In genomic region chr2:73363448-73363847, GRCm38 (mm10) we compare ENCODE assay signal across 21 mouse cellular contexts. TPM values are rescaled to one million over a fixed set of nuclear protein-coding genes. Genes with fewer than 3 reads are reported as not detected.
DNase-seq lines count a peak whose midpoint lies in the region; ATAC-seq and TF ChIP-seq lines count a peak whose summit lies in the region.
"Had no signal": no experiment of that assay in that cellular context is flagged by ENCODE, and none has a peak within 500 bp of the region (broad histone marks: within the 10 kb centered on the region; RNA-seq: fewer than 3 reads in every experiment).

No protein-coding gene starts in this region.

- no peak for ATAC-seq in kidney, postnatal 0 days (replicated peaks; ENCODE audit: low FRiP score, low read depth)
- ATAC-seq in lung, postnatal 0 days, result no peak
- ATAC-seq in intestine, embryonic 15.5 days, result no peak
- ATAC-seq: forebrain, embryonic 15.5 days had no signal

- H3K4me1 ChIP-seq in kidney, postnatal 0 days (replicated peaks; ENCODE audit: insufficient read depth, low read length), result no peaks in the 10 kb centered on the region
- H3K4me1 ChIP-seq in lung, postnatal 0 days (ENCODE audit: insufficient read depth, low read depth, low read length), result no peaks in the 10 kb centered on the region
- H3K4me1 ChIP-seq in intestine, embryonic 15.5 days (replicated peaks), result no peaks in the 10 kb centered on the region
- H3K4me1 ChIP-seq: forebrain, embryonic 15.5 days; heart, embryonic 10.5 days; hindbrain, embryonic 15.5 days; limb, embryonic 10.5 days; midbrain, embryonic 12.5 days had no signal

- H3K4me2 ChIP-seq in kidney, postnatal 0 days (ENCODE audit: low read length), result no peak overlapping the region
- no peak overlapping the region for H3K4me2 ChIP-seq in lung, postnatal 0 days (replicated peaks; ENCODE audit: low read depth, low read length)
- no peak overlapping the region for H3K4me2 ChIP-seq in intestine, embryonic 15.5 days (replicated peaks)
- H3K4me2 ChIP-seq: embryonic facial prominence, embryonic 13.5 days; forebrain, embryonic 15.5 days; hindbrain, embryonic 15.5 days; midbrain, embryonic 12.5 days had no signal

- no peak overlapping the region for H3K27ac ChIP-seq in kidney, postnatal 0 days
- no peak overlapping the region for H3K27ac ChIP-seq in lung, postnatal 0 days (ENCODE audit: low read length)
- no peak overlapping the region for H3K27ac ChIP-seq in intestine, embryonic 15.5 days
- H3K27ac ChIP-seq: embryonic facial prominence, embryonic 13.5 days; forebrain, embryonic 15.5 days; heart, embryonic 10.5 days; hindbrain, embryonic 15.5 days; limb, embryonic 10.5 days; midbrain, embryonic 12.5 days had no signal

- no peaks in the 10 kb centered on the region for H3K9me3 ChIP-seq in kidney, postnatal 0 days (replicated peaks; ENCODE audit: low read length)
- no peaks in the 10 kb centered on the region for H3K9me3 ChIP-seq in lung, postnatal 0 days (ENCODE audit: low read length)
- no peaks in the 10 kb centered on the region for H3K9me3 ChIP-seq in intestine, embryonic 15.5 days
- H3K9me3 ChIP-seq: embryonic facial prominence, embryonic 13.5 days; forebrain, embryonic 15.5 days; heart, embryonic 10.5 days; hindbrain, embryonic 15.5 days; limb, embryonic 10.5 days; midbrain, embryonic 12.5 days had no signal

- TF ChIP-seq EP300 in lung, postnatal 0 days (IDR thresholded peaks at IDR 0.05), result no peak

- 82% methylated on average over 5 of the region's 5 CpGs for WGBS in kidney, postnatal 0 days
- WGBS in lung, postnatal 0 days, result 77% methylated on average over 5 of the region's 5 CpGs
- 77% methylated on average over 5 of the region's 5 CpGs for WGBS in intestine, embryonic 15.5 days

- no peak overlapping the region for H3K4me3 ChIP-seq in kidney, postnatal 0 days (replicated peaks; ENCODE audit: low read depth, low read length)
- no peak overlapping the region for H3K4me3 ChIP-seq in lung, postnatal 0 days (ENCODE audit: low read depth, low read length)
- no peak overlapping the region for H3K4me3 ChIP-seq in intestine, embryonic 15.5 days (replicated peaks)
- H3K4me3 ChIP-seq: embryonic facial prominence, embryonic 13.5 days; forebrain, embryonic 15.5 days; heart, embryonic 10.5 days; hindbrain, embryonic 15.5 days; limb, embryonic 10.5 days; midbrain, embryonic 12.5 days had no signal

- H3K27me3 ChIP-seq in kidney, postnatal 0 days (ENCODE audit: insufficient read depth, low read length), result no peaks in the 10 kb centered on the region
- H3K27me3 ChIP-seq in lung, postnatal 0 days (replicated peaks; ENCODE audit: insufficient read depth, low read length), result no peaks in the 10 kb centered on the region
- no peaks in the 10 kb centered on the region for H3K27me3 ChIP-seq in intestine, embryonic 15.5 days (replicated peaks)
- H3K27me3 ChIP-seq: embryonic facial prominence, embryonic 13.5 days; forebrain, embryonic 15.5 days; hindbrain, embryonic 15.5 days; midbrain, embryonic 12.5 days had no signal

- no peaks in the 10 kb centered on the region for H3K36me3 ChIP-seq in kidney, postnatal 0 days (ENCODE audit: insufficient read depth, low read length)
- no peaks in the 10 kb centered on the region for H3K36me3 ChIP-seq in lung, postnatal 0 days (ENCODE audit: insufficient read depth, low read length)
- H3K36me3 ChIP-seq in intestine, embryonic 15.5 days, result no peaks in the 10 kb centered on the region
- H3K36me3 ChIP-seq: limb, embryonic 10.5 days; midbrain, embryonic 12.5 days had no signal

- TF ChIP-seq CTCF in kidney, postnatal 0 days (IDR thresholded peaks at IDR 0.05; ENCODE audit: low read depth), result peak; percentile 19; the same call in 1 of the 2 replicates
- TF ChIP-seq CTCF in lung, postnatal 0 days (IDR thresholded peaks at IDR 0.05), result peak; percentile 43

- no peak overlapping the region for H3K9ac ChIP-seq in kidney, postnatal 0 days (ENCODE audit: low read depth, low read length)
- no peak overlapping the region for H3K9ac ChIP-seq in lung, postnatal 0 days (replicated peaks; ENCODE audit: low read depth)
- H3K9ac ChIP-seq in intestine, embryonic 15.5 days, result no peak overlapping the region
- H3K9ac ChIP-seq: embryonic facial prominence, embryonic 13.5 days; forebrain, embryonic 15.5 days; hindbrain, embryonic 15.5 days; midbrain, embryonic 12.5 days had no signal

- no peak for DNase-seq in kidney, postnatal 0 days (ENCODE audit: low spot score)
- DNase-seq in kidney, adult 18-20 months, result no peak
- DNase-seq in lung, postnatal 0 days (ENCODE audit: low spot score), result no peak
- no peak for DNase-seq in lung, postnatal 25 days (ENCODE audit: low spot score)
- peak; percentile 23 for DNase-seq in ZHBTc4 (ENCODE audit: low read depth, low spot score)
- DNase-seq in adrenal gland, adult 2 months, result no peak
- no peak for DNase-seq in layer of hippocampus, postnatal 10 days (ENCODE audit: low spot score in 2 of 2)
- DNase-seq: B cell, adult 2 months; cerebellum, adult 18-20 months; cerebellum, postnatal 25 days; kidney, postnatal 36 days; lung, postnatal 10 days; thymus, adult 2 months; thymus, postnatal 4 days had no signal

RNA-seq across cellular contexts. Expression of gene Gpr155, which starts 22.9 kb away (rescaled TPM):
- polyA plus RNA-seq in kidney, postnatal 0 days (2015; fragmentation: Nextera tagmentation; extraction: Ambion mirVana), result 9.4 and 9.8 TPM in 2 replicates
- 6.3 and 8.1 TPM in 2 replicates for polyA plus RNA-seq in lung, postnatal 0 days (2015; fragmentation: Nextera tagmentation; extraction: Ambion mirVana)
- 1 to 10 TPM; 5.9 to 7.5 TPM for total RNA-seq in adrenal gland, adult 2 months (2021)
- 1.6 and 1.7 TPM in 2 replicates for polyA plus RNA-seq in adrenal gland, adult 2 months (2012; rRNA removed)
- total RNA-seq in layer of hippocampus, postnatal 10 days (2021), result 10 to 100 TPM; 36.2 to 40.1 TPM
- polyA plus RNA-seq in intestine, embryonic 15.5 days (2015; fragmentation: Nextera tagmentation; extraction: Ambion mirVana), result 11.8 and 12.3 TPM in 2 replicates

RNA-seq across cellular contexts. Expression of gene Cir1, which starts 50.9 kb away (rescaled TPM):
- 28.5 and 33.8 TPM in 2 replicates for polyA plus RNA-seq in kidney, postnatal 0 days (2015; fragmentation: Nextera tagmentation; extraction: Ambion mirVana)
- 38.9 and 39.3 TPM in 2 replicates for polyA plus RNA-seq in lung, postnatal 0 days (2015; fragmentation: Nextera tagmentation; extraction: Ambion mirVana)
- 10 to 100 TPM; 14.0 to 21.7 TPM for total RNA-seq in adrenal gland, adult 2 months (2021)
- polyA plus RNA-seq in adrenal gland, adult 2 months (2012; rRNA removed), result 0.36 and 0.40 TPM in 2 replicates
- total RNA-seq in layer of hippocampus, postnatal 10 days (2021), result 10 to 100 TPM; 22.8 to 26.7 TPM
- 16.5 and 20.6 TPM in 2 replicates for polyA plus RNA-seq in intestine, embryonic 15.5 days (2015; fragmentation: Nextera tagmentation; extraction: Ambion mirVana)

RNA-seq across cellular contexts. Expression of gene Scrn3, which starts 51.0 kb away (rescaled TPM):
- polyA plus RNA-seq in kidney, postnatal 0 days (2015; fragmentation: Nextera tagmentation; extraction: Ambion mirVana), result 15.9 TPM in 2 replicates
- polyA plus RNA-seq in lung, postnatal 0 days (2015; fragmentation: Nextera tagmentation; extraction: Ambion mirVana), result 10.9 and 12.8 TPM in 2 replicates
- 10 to 100 TPM; 19.1 to 28.1 TPM for total RNA-seq in adrenal gland, adult 2 months (2021)
- 3.8 and 4.6 TPM in 2 replicates for polyA plus RNA-seq in adrenal gland, adult 2 months (2012; rRNA removed)
- 10 to 100 TPM; 12.1 to 12.6 TPM for total RNA-seq in layer of hippocampus, postnatal 10 days (2021)
- polyA plus RNA-seq in intestine, embryonic 15.5 days (2015; fragmentation: Nextera tagmentation; extraction: Ambion mirVana), result 16.4 and 16.7 TPM in 2 replicates

Comparison
In these comparisons a context has a peak if more than half of its experiments do, and no peak if none do; other contexts are left out.
1. RNA of gene Cir1, which starts 50.9 kb away (polyA plus RNA-seq): 38.9 to 39.3 TPM in lung, postnatal 0 days, 28.5 to 33.8 TPM in kidney, postnatal 0 days and 16.5 to 20.6 TPM in intestine, embryonic 15.5 days; 0.36 to 0.40 TPM in adrenal gland, adult 2 months; every median in the first group is over 10 times any median in the second.